Mouse (Mus musculus): ENCODE measurements at regions not wholly inside any gene's neighbourhood (a gene's known extent, or its start where the extent isn't known, plus 50 kb on each side); places are given as distances from the start of the nearest gene placed in this dataset.

GRCm38 (mm10) chr6:94875841-94876240, 175.9 kb upstream of the Lrig1 start:
- TF ChIP-seq CTCF (IDR thresholded peaks at IDR 0.05; ENCODE audit: low read depth, low read length) (no peak), EP300 (IDR thresholded peaks at IDR 0.05; ENCODE audit: insufficient read depth, low read depth, low read length) (no peak)

Data from ES-Bruce4 (cell line).